Mouse (Mus musculus) liver, adult (tissue): Measurements from ENCODE around the gene Zfand3.

Experiments
- GATA4 ChIP-seq: IDR thresholded peaks from 2 replicates; pipeline ENCODE4 v1.6.1; 2014; ENCODE audit warnings: mild to moderate bottlenecking, low read length; ENCODE audit not compliant: insufficient replicate concordance

Zfand3 gene

DNA sequence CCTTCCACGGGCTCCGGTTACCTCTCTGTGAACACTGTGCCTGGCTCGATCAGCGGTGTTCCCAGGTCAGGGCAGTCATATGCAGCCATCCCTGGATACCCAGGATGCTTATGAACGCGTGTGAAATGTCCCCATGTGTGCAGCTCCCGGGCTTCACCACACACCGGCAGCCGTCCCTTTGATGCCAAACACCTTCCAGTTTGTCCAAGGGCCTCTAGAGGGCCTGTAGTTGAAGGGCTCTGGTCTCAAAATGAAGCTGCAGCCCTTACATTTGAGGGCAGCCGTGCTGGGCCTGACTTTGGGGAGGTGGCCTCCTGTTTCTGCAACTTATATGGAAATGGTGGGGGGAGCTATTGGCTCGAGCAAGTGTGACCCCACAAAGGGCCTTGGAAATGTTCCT, 217.8 kb downstream of the Zfand3 start:
- no peak for TF ChIP-seq GATA4

DNA sequence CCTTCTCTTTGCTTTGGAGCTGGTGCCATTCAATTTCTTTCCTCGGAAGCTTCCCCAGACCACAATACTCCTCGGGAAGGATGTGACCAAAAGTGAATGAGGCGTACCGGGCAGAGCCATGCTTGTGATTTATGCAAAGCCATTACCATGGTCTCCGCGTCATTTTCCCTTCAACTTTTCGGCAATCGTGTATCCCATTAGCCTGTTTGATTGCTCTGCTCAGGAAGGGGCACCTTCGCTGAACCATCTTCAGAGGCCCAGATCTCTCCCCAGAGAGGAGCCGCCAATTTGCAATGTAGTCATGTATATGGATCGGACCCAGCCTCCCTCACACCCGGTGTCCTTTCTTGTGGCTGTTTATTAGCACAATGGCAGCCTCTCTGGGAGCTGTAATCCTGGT, 218.3 kb downstream of the Zfand3 start:
- no peak for TF ChIP-seq GATA4

DNA sequence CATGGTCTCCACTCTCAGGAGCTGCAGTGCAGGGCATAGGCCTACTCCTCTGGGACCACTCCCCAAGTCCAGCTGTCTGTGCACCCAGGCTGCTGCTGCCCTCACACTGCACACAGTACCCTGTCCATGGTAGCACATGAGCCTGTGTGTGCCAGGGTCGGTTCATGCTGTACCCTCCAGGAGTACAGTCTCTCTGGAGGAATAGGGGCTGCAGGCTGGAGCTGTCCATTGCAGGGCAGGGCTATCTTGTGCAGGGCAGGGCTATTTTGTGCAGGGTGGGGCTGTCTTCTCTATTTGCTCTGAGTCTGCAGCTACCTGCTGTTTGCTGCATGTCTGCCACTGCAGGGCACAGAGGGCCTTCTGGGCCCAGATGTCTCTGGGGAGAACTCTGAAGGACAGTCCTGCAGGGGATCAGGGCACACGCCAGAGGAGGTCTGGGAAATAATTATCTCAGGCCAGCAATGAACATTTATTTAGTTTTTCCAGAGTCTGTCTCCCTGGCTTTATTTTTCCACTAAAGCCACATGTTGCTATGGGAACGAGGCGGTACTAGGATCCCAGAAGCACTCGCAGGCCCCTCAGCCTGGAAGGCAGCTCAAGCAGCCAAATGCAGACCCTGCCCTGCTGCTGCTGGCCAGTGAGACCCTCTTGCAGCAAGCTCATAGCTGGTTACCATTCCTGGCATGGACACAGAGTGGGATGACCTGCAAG, 220.7 kb downstream of the Zfand3 start:
- no peak for TF ChIP-seq GATA4

DNA sequence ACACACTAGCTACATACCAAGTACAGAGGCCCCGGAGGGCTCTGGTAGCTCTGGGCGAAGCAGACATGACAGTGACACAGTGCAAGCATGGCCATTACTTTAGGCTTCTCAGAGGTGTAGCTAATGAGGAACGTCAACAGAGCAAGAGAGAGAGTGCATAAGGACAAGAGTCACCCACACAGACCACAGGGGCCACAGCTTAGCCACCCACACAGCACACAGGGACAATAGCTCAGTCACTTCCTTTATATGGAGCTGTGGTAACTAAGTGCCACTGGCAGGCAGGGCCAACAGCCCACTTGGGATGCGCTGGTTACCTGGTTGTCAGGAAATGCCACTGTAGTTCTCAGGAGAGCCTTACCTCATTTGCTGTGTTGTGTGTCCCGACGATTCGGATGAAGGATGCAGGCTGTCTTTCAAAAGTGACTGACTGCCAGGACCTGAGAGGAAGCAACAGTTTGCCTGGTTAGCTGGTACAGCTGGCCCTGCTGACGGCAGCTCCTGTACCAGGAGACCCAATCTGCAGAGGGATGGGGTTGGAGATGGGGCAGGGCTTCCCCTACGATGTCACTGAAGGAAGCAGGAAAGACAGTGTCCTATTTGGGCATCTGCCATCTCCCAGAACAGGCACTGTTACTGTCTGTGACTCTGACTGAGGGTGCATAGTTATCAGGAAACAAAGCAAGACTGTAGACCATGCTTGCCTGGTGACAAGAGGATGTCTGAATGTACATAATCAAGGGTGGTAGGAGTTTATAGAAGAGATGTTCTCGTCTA, 224.1 kb downstream of the Zfand3 start:
- no peak for TF ChIP-seq GATA4

DNA sequence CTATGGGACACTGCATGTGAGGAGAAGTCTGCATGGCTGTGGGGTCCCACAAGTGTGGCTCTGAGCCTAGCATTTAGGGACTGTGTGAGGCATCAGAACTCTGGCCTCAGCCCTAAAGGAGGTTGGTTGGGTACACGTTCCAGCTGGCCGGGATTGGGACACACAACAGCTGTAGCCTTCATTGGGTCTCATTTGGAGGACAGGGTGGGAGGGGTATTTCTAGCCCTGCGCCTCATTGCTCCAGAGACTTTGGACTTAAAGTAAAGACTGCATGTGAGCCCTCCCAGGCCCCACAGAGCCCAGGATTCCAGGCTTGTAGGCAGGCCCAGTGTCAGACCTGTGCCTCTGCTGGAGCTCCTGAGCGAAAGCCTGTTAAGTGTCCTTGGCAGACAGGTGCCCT, 225.9 kb downstream of the Zfand3 start:
- TF ChIP-seq GATA4 = no peak

DNA sequence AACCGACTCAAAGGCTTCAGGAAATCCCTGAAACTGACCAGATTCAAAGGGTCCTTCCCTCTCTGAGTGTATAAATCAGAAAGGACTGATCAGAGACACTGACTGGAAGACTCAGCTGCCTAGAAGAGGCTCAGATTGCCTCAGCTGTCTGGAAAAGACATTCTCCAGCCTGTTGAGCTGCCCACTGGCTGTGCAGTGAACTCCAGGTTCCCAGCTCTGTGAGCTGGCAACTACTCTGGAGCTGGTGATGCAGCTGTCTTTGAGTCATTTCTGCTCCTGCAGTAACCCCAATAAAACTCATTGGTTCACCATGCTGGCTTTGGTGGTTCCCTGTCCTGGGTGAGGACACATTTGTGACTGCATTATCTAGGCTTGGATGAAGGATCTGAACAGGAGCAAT, 226.9 kb downstream of the Zfand3 start:
- no peak for TF ChIP-seq GATA4

DNA sequence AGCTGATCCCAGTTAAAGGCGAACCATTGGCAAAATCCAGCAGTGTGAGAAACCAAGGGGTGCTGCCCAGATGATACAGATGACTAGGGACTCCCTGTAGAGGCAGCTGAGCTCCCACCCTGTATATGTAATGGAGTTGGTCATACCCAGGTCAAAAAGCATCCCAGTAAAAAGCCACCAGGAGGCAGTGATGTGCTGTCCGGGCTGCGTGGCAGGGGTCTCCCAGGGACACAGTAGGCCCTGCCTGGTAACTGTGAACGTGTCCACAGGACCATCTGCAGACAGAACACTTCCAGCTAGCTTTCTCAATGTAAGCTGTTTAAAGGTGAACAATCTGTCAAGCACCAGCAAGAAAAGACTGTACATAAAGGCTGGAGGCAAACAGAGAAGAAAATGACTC, 228.2 kb downstream of the Zfand3 start:
- TF ChIP-seq GATA4 = no peak

DNA sequence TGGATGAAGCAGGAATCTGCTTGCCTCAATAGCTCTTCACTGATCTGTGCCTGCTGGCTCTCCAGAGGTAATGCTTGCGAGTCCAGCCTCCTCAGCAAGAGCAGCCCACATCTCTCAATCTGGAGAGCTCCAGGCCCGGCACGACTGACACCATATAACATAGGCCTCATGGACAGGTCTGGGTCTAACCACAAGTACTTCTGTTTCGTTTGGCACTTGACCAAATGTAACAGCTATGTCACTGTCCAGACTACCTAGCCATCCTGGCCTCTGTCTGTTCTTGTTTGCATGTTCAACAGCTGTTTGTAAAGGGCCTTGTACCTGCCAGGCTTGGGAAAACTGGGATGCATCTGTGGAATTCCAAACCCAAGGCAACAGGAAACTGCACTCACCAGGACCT, 230.8 kb downstream of the Zfand3 start:
- no peak for TF ChIP-seq GATA4

DNA sequence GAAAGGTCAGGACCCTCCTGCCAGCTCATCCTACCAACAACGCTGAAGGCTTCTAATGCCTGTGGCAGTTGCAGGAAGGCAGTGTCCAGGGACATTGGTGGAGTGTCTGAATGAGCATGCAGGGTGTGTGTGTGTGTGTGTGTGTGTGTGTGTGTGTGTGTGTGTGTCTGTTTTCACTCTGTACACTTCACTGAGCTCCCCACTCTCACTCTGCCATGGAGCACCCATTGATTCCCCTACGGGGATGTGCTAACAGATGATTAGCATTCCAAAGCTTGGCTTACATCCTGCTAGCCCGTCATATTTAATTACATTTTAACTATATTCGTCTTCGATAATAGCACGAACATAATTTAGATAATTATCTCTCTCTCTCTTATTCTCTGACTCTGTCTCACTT, 232.1 kb downstream of the Zfand3 start:
- TF ChIP-seq GATA4 = no peak

DNA sequence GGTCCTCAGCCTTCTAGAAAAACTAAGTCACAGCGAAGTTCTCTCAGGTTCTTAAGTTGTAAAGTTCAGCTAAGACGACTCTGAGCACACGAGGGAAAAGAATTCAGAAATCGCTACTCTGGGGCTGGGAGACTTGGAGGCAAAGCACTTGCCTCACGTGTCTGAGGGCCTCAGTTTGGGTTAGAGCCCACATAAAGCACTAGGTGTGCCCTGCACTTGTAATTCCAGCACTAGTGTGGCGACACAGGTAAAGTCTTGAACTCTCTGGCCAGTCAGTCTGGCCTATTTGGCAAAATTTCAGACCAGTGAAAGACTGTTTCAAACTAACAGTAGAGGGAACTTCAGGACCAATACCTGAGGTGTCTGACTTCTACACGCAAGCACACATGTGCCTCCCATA, 233.1 kb downstream of the Zfand3 start:
- no peak for TF ChIP-seq GATA4

DNA sequence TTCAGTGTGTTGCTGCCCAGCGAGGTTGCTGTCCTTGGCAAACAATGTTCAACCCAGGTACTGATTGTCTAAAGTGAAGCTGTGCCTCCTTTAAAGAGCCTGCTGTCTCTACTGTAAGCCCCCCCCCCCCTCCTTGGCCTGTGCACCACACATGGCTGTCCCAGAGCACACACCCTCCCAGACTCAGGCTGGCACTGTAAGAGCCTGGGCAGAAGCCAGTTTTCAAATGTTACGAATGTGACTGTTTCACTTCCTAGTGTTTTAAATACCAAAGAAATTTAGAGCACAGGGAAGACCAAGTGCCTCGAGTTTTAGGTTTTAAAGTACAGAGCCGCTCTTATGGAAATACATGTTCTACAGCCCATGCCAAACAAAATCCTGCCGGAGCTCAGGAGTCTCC, 234.9 kb downstream of the Zfand3 start:
- no peak for TF ChIP-seq GATA4

DNA sequence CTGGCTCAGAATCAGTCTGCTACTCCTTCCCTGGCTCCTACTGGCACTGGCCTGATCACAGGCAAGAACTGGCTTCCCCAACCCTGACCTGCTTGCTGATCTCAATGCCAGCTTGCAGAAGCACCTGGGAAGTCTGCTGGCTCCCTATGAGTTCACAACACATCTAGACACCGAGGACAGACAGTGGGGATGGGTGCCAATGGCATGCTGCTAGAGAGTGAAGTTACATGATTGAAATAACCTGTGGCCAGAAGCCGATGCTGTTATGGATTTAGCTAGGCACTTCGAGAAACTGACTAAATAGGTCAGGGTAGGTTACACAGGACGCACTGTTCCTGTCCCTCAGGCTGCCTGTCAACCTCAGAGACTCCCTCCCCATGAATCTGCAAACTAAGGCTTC, 236.1 kb downstream of the Zfand3 start:
- no peak for TF ChIP-seq GATA4

DNA sequence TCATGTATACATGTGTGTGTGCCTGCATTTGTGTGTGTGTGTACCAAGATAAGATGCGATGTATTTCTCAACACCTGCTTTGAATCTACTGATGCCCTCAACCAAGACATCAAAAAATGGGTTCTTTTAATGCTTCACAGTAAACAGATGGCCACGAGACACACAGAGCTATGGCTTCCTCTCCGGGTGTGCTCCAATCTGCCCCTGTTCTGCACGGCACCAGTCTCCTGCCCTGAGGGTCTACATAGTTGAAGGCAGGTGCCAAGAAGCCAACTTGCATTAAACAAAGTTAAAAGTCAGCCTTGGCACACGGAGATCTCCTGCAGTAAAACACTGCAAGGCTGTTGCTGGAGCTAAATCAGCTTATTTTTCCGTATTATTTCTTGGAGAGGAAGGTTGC, 236.5 kb downstream of the Zfand3 start:
- TF ChIP-seq GATA4 = no peak

DNA sequence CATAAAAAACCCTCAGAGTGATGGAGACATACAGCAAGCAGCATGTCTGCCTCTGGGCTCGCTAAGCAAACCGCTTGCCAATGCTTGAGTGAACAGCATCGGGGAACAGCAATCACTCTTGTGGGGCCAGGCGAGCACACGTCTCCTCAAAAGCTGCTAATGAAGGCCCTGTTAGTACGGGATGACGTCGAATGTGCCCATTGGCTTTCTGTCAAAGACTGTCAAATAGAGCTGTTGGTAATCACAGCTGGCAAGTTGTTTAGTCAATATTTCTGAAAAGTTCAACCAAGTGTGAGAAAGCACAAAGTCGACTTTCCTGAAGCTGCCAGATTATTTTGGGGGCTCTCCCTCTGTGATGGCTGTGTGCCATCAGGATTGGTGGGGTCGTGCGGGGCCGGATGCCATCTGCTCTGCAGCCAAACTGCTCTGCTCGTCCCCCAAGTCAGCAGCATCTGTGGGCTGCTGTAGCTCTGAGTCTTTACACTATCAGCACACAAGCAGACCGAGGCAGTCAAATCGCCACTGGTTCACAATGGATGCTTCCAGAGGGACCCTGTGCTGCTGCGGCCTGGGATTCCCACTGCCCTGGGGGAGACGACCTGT, 237.3 kb downstream of the Zfand3 start:
- TF ChIP-seq GATA4 = no peak

DNA sequence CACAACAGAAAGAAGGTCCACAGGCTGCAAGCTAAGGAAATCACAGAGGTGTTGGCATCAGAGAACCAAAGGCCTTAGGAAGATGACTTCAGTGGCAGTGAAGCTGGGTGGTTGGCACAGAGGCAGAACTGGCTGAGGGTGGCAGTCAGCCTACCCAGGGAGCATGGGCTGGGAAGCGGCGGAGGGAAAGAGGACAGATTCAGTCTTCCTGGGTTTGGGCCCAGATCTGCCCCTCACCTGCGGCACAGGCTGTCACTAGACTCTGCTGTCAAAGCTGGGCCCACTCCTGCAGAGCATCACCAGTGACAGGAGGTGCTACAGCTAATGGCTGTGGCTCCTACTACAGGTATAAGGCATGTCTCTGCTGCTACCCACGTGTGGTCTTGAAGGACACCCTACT, 238.1 kb downstream of the Zfand3 start:
- TF ChIP-seq GATA4 = no peak

DNA sequence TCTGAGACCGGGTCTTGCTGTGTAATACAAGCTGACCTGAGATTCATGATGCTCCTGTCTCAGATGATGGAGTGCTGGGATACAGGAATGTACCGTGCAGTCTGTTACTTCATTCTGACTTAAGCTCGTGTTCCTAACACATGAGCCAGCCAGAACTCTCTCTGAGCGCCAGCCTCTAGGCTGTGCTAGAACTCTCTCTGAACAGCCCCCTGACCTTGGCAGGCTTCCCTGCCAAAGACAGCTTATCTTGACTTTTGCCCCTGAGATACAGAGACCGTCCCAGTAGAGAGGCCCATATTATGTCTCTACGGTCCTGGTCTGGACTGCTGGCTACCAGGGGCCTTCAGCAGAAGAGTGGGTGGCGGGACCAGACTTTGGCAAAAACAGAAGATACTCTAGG, 239.0 kb downstream of the Zfand3 start:
- no peak for TF ChIP-seq GATA4
